Mouse (Mus musculus): ENCODE measurements at regions not wholly inside any gene's neighbourhood (a gene's known extent, or its start where the extent isn't known, plus 50 kb on each side); places are given as distances from the start of the nearest gene placed in this dataset.
"Not testable (repeated sequence)": the region's sequence is repeated elsewhere in the genome, so short reads cannot be mapped to it uniquely, and the experiment has no call there.

DNA sequence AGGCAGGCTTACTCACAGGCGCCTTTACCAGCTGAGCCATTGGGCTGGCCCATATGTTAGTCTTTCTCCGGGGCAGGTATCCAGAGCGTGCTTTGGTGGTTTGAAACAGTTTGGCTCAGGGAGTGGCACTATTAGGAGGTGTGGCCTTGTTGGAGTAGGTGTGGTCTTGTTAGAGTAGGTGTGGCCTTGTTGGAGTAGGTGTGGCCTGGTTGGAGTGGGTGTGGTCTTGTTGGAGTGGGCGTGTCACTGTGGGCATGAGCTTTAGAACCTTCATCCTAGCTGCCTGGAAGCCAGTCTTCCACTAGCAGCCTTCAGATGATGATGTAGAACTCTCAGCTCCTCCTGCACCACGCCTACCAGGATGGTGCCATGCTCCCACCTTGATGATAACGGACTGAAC, 53.1 kb upstream of the Col13a1 start:
- not testable (repeated sequence) for H3K4me3 ChIP-seq (ENCODE audit: low read depth, low read length); ATAC-seq (replicated peaks; ENCODE audit: insufficient number of reproducible peaks, low FRiP score, low TSS enrichment); H3K9me3 ChIP-seq (replicated peaks; ENCODE audit: control insufficient read depth, low read length); H3K9ac ChIP-seq (ENCODE audit: low read depth, low read length); H3K27me3 ChIP-seq (ENCODE audit: control insufficient read depth, insufficient read depth, low read length); H3K27ac ChIP-seq (ENCODE audit: low read depth, low read length); H3K36me3 ChIP-seq (ENCODE audit: control insufficient read depth, insufficient read depth, low read length); H3K4me2 ChIP-seq; H3K4me1 ChIP-seq (ENCODE audit: control insufficient read depth, insufficient read depth, low read length)
- 76% methylated on average over 6 of the region's 6 CpGs for WGBS (ENCODE audit: insufficient replicate concordance)

GRCm38 (mm10) chr10:62029271-62029670, 50.4 kb upstream of the Col13a1 start:
- Histone ChIP-seq H3K4me3 (ENCODE audit: low read depth, low read length) (no peak overlapping the region), H3K4me2 (no peak overlapping the region), H3K27me3 (ENCODE audit: control insufficient read depth, insufficient read depth, low read length) (no peaks in the 10 kb centered on the region), H3K36me3 (ENCODE audit: control insufficient read depth, insufficient read depth, low read length) (no peaks in the 10 kb centered on the region), H3K9me3 (replicated peaks; ENCODE audit: control insufficient read depth, low read length) (no peaks in the 10 kb centered on the region), H3K27ac (ENCODE audit: low read depth, low read length) (no peak overlapping the region), H3K9ac (ENCODE audit: low read depth, low read length) (no peak overlapping the region), H3K4me1 (ENCODE audit: control insufficient read depth, insufficient read depth, low read length) (no peaks in the 10 kb centered on the region)
- no peak for ATAC-seq (replicated peaks; ENCODE audit: insufficient number of reproducible peaks, low FRiP score, low TSS enrichment)
- 84% methylated on average over 2 of the region's 2 CpGs for WGBS (ENCODE audit: insufficient replicate concordance)

Measured in heart, embryonic 11.5 days (tissue).